9 mouse cellular contexts compared by ENCODE assay signal in the genomic region with DNA sequence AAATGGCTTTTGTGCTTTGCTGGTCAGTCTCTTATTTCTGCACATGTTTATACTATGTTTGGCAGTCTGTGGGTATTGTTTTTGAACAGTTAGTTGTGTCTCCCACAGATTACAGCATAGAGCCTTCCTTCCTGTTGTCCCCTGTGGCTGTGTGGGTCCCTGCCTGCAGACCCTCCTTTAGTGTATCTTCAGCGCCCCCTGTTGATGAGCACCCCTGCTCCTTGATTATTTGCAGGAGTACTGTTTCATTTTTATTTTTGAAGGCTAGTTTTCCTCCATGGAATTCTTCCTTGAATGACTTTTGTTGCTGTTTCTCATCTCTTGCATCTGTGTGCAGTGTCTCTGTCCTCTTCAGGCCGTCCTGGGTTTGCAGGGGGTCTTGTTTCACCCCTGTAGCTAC. TPM values are rescaled to one million over a fixed set of nuclear protein-coding genes. Genes with fewer than 3 reads are reported as not detected.
DNase-seq lines count a peak whose midpoint lies in the region; ATAC-seq lines count a peak whose summit lies in the region.
"Had no signal": no experiment of that assay in that cellular context is flagged by ENCODE, and none has a peak within 500 bp of the region (broad histone marks: within the 10 kb centered on the region; RNA-seq: fewer than 3 reads in every experiment).

No protein-coding gene starts in this region.

- no peaks in the 10 kb centered on the region for H3K9me3 ChIP-seq in limb, embryonic 11.5 days (ENCODE audit: control insufficient read depth, low read length)
- no peaks in the 10 kb centered on the region for H3K9me3 ChIP-seq in limb, embryonic 10.5 days (replicated peaks)
- H3K9me3 ChIP-seq: heart, embryonic 13.5 days had no signal

- H3K4me1 ChIP-seq in limb, embryonic 11.5 days (ENCODE audit: control insufficient read depth, insufficient read depth, low read length) = no peaks in the 10 kb centered on the region
- H3K4me1 ChIP-seq in limb, embryonic 10.5 days = no peaks in the 10 kb centered on the region
- H3K4me1 ChIP-seq: heart, embryonic 13.5 days had no signal

- DNase-seq in cerebellum, postnatal 14 days = peak; percentile 41 to 63
- DNase-seq in cerebellum, adult 8-10 months = no peak
- peak; percentile 67 for DNase-seq in limb, embryonic 11.5 days (ENCODE audit: low spot score)
- no peak for DNase-seq in limb, embryonic 10.5 days (ENCODE audit: low spot score)
- DNase-seq in T-cell, adult 2 months (ENCODE audit: low spot score) = peak; percentile 31
- DNase-seq in lung, postnatal 36 days = peak; percentile 69
- DNase-seq in thymus, postnatal 14 days = peak; percentile 83

- ATAC-seq in limb, embryonic 11.5 days (ENCODE audit: insufficient number of reproducible peaks, low FRiP score, low TSS enrichment, low read depth) = no peak
- ATAC-seq in granulocyte monocyte progenitor cell, adult 5-6 weeks (replicated peaks; ENCODE audit: poor library complexity, severe bottlenecking) = peak; percentile 79

- no peaks in the 10 kb centered on the region for H3K27me3 ChIP-seq in limb, embryonic 11.5 days (ENCODE audit: control insufficient read depth, insufficient read depth, low read length)
- H3K27me3 ChIP-seq in limb, embryonic 10.5 days (ENCODE audit: low read depth, poor library complexity, severe bottlenecking) = no peaks in the 10 kb centered on the region
- H3K27me3 ChIP-seq: heart, embryonic 13.5 days had no signal

- H3K4me2 ChIP-seq in limb, embryonic 11.5 days (ENCODE audit: low read depth, severe bottlenecking) = no peak overlapping the region
- H3K4me2 ChIP-seq: heart, embryonic 13.5 days had no signal

- peaks cover 2% of the 10 kb centered on the region; the same call in 1 of the 2 replicates for H3K36me3 ChIP-seq in limb, embryonic 11.5 days (ENCODE audit: control insufficient read depth, insufficient read depth, low read length)
- peaks cover 81% of the 10 kb centered on the region for H3K36me3 ChIP-seq in limb, embryonic 10.5 days

- H3K27ac ChIP-seq in limb, embryonic 11.5 days (replicated peaks; ENCODE audit: low read depth, low read length) = no peak overlapping the region
- no peak overlapping the region for H3K27ac ChIP-seq in limb, embryonic 10.5 days
- H3K27ac ChIP-seq: heart, embryonic 13.5 days had no signal

- H3K9ac ChIP-seq in limb, embryonic 11.5 days (ENCODE audit: low read length) = no peak overlapping the region
- H3K9ac ChIP-seq: heart, embryonic 13.5 days had no signal

- WGBS in limb, embryonic 11.5 days = 35% methylated on average over 2 of the region's 2 CpGs
- 56% methylated on average over 2 of the region's 2 CpGs for WGBS in limb, embryonic 10.5 days

- H3K4me3 ChIP-seq in limb, embryonic 11.5 days (ENCODE audit: low read depth, low read length) = no peak overlapping the region
- H3K4me3 ChIP-seq in limb, embryonic 10.5 days = no peak overlapping the region
- H3K4me3 ChIP-seq: heart, embryonic 13.5 days had no signal

RNA-seq across cellular contexts. Expression of gene Dhx35, which starts 58.0 kb away (rescaled TPM):
- 16.3 and 18.3 TPM in 2 replicates for polyA plus RNA-seq in limb, embryonic 11.5 days (2014; fragmentation: Nextera tagmentation; extraction: Ambion mirVana)
- polyA plus RNA-seq in limb, embryonic 10.5 days (2016; fragmentation: Nextera tagmentation; extraction: Ambion mirVana) = 19.7 and 22.0 TPM in 2 replicates
- total RNA-seq in granulocyte monocyte progenitor cell, adult 5-6 weeks (2014; fragmentation: Nextera tagmentation) = 17.0 and 20.9 TPM in 2 replicates
- 14.3 and 22.0 TPM in 2 replicates for total RNA-seq in granulocyte monocyte progenitor cell, adult 5-6 weeks (2017)

Comparison
In these comparisons a context has a peak if more than half of its experiments do, and no peak if none do; other contexts are left out.
1. DNase-seq: peak in cerebellum, postnatal 14 days (2 of 2), limb, embryonic 11.5 days (single experiment), T-cell, adult 2 months (single experiment), lung, postnatal 36 days (single experiment) and thymus, postnatal 14 days (single experiment); none in cerebellum, adult 8-10 months (single experiment) and limb, embryonic 10.5 days (single experiment).